Mouse (Mus musculus) embryo, embryonic 10 days (tissue): ENCODE results near the gene Zfp174.
"Not testable (repeated sequence)": the region's sequence is repeated elsewhere in the genome, so short reads cannot be mapped to it uniquely, and the experiment has no call there.

Source experiments
- DNase-seq: peaks from one replicate; pipeline ENCODE4 v3.0.0-alpha.2; 2015; ENCODE audit warnings: low spot score

The Zfp174 gene

DNA sequence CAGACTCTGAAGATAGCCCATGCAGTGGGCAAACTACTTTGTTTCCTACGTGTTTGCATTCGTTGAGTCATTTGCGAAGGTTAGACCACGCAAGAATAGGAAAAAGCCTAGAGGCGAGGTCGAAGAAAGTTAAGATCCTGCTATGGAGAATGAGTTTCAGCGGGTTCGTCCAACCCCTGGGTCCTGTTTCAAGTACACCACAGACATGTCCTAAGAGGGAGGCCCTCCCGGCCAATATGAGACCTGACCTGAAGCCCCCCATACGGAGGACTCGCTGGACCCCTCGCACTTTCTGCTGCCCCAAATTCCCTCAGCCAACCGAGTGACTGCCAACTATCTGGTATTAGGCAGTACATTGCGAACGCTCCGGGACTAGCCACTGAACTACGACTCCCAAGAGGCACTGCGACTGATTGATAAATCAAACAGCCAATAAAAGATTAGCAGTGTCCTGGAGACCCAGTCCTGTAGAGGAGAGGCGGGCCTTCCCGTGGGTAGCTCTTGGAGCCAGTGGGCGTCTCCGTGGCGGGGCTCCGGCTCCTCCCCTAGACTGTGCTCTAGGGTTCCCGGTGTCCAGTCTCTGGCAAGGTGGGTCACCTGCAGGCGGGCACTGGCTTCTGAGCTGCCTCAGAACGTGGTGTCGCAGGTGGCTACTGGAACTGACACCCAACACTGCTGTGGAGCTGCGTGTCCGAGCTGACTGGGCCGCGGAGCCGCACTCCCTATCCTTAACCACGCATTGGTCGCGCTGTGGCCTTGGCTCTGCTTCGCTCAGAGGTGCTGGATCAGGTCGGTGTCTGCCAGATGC is at the start of gene Zfp174:
Zfp174 (plus strand) TSS at position 558 of the 808 bp plus-strand sequence.
- DNase-seq = peak; percentile 97

DNA sequence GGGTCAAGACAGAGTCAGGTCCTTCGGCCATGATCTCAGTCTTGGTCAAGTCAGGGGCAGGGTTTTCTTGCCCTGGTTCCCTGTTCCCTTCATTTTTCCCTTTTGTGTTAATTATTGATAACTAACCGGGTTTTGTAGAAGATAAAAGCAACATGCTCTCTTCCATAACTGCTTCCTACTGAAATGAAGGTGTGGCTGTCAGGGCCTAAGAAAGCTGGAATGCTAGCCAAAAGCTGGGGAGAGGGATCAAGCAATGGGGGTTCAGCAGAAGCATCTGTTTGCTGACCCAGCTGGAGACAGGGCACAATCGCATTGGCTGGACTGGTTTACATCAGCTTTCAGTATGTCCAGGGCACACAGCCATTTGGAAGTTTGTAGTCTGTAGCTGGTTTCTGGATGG is 38.9 kb upstream of the Zfp174 start:
- DNase-seq = no peak

DNA sequence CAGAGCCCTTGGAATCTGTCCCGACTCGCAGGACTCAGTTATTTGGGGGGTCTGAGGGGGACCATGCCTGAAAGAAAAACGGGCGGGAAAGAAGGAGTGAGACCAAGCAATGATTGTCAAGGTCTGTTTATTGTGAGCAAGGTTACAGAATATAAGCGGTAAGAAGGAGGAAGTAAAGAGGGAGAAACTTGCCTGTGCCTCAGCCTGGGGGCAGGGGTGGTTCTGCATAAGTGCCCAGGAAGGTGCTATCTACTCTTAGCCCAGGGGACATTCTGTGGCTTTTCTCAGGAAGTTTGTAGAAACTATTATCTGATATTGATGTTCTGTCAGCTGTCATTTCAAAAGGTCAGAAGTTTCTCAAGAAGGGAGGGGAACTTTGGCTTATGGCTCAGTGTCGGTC is 32.4 kb upstream of the Zfp174 start:
- not testable (repeated sequence) for DNase-seq

DNA sequence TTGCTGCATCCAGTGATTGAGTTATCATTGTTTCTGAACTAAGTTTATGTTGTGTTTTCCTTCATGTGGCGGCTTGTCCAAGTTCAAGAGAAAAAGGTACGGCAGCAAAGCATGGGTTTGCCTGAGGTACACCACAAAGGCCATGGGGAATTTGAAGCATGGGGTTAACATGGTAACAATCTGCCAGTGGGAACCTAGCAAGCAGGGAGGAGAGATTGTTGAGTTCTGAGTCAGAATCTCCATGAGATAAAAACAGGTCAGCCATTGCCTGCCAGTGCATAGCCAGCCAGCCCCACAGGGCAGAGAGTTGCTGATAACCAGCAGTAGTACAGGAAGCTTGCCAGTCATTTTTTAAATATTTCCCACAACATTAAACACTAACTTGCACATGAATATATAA is 26.9 kb upstream of the Zfp174 start:
- DNase-seq = no peak

- no peak for DNase-seq
These were observed 19.0 kb upstream of the Zfp174 start for GRCm38 (mm10) chr16:3828021-3828420.

DNA sequence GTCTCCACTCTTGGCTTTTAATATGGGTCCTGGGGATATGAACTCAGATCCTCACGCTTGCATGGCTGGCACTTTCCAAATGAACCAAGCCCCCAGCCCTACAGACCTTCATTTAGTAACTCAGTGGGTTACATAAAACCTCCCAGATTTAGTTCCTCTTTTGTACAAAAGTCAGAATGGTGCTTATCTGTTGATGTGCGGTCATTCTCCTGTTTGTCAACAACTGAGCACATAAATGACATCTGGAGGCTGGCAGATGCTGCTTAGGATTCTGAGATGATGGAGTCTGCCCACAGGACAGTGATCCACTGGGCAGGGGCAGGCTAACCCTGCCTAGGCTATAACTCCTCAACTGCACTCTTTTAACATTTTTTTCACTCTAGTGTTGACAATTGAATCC is 17.3 kb upstream of the Zfp174 start:
- DNase-seq = no peak

DNA sequence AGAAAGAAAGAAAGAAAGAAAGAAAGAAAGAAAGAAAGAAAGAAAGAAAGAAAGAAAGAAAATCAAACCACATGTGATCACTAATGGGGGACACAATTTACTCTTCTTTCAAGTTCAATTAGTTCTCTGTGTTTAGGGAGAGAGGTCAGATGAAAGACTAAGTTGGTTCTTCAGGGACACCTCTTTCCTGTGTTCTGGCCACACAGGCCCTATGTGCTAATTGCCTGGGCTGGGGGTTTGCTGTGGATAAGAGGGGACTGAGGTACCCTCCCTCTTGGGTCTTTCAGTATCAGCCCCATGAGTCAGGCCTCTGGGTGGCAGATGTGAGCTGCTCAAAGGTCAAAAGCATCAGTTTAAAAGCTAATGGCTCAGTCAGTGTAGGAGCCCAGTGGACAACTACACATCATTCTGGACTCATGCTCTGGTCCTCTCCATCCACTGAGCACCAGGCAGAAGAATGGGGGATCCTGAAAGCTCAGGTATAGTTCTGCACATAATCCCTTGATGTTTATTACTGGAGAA is 16.4 kb upstream of the Zfp174 start, which contains the start of gene Olfr15:
Olfr15 (plus strand) TSS at position 291 of the 522 bp plus-strand sequence.
- peak; percentile 17 for DNase-seq

GRCm38 (mm10) chr16:3835461-3835860 is 11.6 kb upstream of the Zfp174 start:
- DNase-seq = no peak

DNA sequence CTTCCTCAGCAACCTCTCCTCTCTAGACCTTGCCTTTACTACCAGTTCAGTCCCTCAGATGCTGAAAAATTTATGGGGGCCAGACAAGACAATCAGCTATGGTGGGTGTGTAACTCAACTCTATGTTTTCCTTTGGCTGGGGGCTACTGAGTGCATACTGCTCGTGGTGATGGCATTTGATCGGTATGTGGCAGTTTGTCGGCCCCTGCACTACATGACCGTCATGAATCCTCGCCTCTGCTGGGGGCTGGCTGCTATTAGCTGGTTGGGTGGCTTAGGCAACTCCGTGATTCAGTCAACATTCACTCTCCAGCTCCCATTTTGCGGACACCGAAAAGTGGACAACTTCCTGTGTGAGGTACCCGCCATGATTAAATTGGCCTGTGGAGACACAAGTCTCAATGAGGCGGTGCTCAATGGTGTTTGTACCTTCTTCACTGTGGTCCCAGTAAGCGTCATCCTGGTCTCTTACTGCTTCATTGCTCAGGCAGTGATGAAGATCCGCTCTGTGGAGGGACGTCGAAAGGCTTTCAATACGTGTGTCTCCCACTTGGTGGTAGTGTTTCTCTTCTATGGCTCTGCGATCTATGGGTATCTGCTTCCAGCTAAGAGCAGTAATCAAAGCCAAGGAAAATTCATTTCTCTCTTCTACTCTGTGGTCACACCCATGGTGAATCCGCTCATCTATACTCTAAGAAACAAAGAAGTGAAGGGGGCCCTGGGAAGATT is 7.7 kb upstream of the Zfp174 start:
- peak; percentile 51 for DNase-seq

GRCm38 (mm10) chr16:3842989-3843388 is 4.1 kb upstream of the Zfp174 start:
- DNase-seq = no peak

DNA sequence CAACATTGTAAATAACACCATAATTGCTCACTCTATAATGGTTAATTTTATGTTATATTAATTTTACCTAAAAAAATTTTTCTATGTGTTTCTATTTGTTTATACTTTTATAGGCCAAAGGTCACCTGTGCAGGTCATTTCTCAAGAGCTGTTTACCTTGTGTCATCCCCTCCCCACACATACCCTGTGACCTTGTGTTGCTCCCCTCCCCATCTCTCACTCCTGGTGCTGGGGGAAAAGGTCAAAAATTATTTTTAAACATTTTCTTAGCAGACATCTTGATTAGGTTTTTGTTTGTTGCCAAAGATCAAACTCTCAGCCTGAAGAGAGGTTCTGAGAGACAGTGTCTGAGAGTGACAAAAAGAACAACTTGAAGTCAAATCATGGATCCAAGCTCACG is 3.3 kb upstream of the Zfp174 start:
- DNase-seq = no peak

- no peak for DNase-seq
These were observed 803 bp downstream of the Zfp174 start for GRCm38 (mm10) chr16:3847871-3848270.

- DNase-seq = no peak
These were observed 1.3 kb downstream of the Zfp174 start for GRCm38 (mm10) chr16:3848416-3848815.

- not testable (repeated sequence) for DNase-seq
These were observed 4.2 kb downstream of the Zfp174 start for GRCm38 (mm10) chr16:3851301-3851700.

DNA sequence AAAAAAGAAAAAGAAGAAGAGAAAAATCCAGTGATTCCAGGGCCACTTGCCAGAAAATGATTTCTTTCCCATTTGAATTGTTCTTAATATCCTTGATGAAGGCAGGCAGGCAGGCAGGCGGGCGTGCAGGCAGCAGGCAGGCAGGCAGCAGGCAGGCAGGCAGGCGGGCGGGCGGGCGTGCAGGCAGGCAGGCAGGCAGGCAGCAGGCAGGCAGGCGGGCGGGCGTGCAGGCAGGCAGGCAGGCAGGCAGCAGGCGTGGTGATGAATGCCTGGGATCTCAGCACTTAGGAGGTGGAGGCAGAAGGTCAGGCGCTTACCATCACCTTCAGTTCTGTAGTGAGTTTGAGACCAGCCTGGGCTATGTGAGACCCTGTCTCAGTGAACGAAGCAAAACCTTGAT is 5.5 kb downstream of the Zfp174 start:
- peak; percentile 65 for DNase-seq

DNA sequence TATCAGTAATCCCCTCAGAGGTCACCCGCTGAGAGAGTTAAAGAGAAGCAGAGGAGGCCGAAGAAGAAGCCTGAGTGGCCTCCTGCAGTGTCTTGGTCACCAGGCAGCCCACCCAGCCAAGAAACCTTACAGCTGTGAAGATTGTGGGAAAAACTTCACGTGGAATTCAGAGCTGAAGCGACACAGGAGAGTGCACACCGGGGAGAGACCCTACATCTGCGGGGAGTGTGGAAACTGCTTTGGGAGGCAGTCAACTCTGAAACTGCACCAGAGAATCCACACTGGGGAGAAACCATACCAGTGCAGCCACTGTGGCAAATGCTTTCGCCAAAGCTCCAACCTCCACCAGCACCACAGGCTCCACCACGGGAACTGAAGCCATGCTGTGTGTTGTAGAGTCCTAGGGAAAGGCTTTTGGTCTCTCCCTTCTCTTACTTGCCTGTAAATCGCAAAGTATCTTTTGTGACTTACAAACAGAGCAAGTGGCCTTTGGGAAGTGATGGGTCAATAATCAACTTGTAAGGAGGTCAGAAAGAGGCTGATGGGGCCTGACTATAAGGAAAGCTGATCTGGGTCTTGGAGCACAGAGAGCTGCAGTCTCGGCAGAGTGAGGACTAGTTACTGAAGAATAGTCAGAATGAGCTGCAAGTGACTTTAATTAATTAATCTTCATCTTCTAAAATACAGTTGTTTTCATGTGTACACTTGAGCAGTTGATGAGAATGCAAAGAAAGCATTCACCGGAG is 7.5 kb downstream of the Zfp174 start:
- DNase-seq = no peak

DNA sequence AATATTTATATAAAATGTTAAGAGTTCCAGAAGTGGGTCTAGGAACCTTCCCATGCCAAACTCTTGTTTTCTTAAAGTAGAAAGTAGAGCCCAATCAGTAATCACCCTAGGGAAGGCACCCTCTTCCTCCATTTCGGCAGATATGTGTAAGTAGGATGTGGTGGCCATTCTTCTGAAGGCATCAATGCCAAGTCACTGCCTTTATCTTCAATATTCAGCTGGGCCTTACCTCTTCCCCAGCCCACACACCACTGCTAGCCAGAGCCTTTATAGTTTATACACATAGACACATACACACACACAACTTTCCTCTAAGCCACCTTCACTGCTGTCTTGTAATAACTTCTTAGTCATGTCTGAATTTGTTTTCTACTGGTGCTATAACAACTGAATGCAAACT is 8.7 kb downstream of the Zfp174 start:
- DNase-seq = no peak

DNA sequence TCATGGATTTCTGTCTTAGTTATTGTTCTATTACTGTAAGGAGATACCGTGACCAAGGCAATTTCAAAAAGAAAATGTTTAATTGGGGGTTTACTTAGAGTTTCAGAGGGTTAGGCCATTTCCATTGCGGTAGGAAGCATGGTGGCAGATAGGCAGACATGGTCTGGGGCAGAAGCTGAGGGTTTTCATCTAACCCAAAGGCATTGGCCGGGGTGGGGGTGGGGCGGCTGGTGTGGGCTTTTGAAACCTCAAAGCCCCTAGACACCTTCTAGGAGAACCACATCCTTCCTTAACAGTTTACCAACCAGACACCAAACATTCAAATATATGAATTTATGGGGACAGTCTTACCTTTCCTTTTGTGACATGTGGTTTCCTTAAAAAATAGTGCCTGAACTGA is 12.2 kb downstream of the Zfp174 start:
- no peak for DNase-seq

DNA sequence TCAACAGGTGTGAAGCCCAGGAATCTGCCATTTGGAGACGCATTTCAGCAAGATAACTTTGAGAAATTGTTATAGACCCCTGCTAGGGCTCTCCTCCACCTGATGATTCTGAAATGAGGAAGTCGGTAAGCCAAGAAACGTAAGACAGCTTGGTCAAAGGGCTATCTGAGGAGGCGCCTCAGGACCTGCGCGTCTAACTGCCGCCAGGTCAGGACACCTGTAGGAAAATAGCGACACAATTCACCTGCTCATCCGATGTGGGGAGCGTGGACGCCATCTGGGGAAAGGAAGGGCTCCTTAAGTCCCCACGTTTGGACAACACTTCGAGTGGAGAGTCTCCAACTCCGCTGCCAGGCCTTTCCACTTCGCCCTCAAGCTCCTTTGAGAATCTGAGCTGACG is 24.7 kb downstream of the Zfp174 start:
- no peak for DNase-seq

DNA sequence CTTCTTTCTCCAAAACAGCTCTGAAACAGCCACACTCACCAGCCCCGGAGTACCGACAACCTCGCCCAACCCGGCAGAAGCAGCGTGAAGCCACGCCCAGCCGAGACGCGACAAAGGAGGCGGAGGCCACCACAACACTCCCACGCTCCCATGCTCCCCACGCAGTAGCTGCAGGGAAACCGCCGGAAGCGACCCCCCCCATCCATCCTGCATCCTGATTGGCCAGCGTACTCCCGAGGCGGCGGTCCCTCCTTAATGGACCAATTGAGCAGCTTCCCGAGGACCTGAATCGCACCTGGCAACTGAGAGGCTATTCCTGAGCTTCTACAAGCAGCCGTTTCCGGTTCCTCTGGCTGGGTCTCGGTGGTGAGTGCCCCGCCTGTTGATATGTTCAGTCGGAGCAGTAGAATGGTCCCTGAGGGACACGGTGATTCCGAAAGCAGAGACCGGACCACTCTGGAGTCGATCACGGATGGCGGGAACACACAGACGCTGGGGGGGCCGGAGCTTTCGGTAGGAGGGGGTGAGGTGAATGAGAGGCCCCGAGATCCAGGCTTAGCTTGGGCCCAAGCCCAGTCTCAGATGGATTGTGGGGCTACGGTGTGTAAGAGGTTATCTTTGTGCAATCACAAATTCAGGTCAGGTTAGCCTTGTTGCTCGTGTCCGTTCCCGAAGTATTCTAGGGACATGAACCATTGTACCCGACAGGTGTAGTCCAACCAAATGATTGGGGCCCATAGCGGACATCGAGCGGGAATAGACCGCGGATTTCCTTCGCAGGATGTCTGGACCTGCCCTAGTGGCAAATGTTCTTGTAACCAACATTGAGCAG is 25.4 kb downstream of the Zfp174 start, which contains the start of gene Naa60:
Naa60 (plus strand) TSS at position 160 of the 832 bp plus-strand sequence.
- DNase-seq = peak; percentile 94

DNA sequence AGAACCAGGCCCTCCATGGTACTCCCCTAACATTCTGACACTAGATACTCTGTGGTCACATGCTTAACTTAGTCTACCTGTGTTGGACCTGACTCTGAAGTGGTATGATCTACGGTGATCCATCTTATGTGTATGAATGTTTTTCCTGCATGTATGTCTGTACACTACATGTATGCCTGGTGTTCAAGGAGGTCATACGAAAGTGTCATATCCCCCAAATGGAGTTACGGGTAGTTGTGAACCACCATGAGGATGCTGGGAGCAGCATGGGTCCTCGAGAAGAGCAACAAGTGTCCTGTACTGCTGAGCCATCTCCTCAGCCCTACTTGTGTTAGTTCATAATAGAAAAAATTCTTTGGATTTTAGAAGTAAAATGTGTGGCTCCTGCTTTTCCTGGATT is 29.3 kb downstream of the Zfp174 start:
- DNase-seq = no peak
